Mouse (Mus musculus) yolk sac, embryonic 10.5 days (tissue): ENCODE results near the gene Ceacam16.
A peak's percentile ranks its signal among the peaks of the same experiment; 100 is the strongest.

ENCODE experiments used
- DNase-seq: peaks from one replicate; pipeline ENCODE4 v3.0.0-alpha.2; 2017; ENCODE audit warnings: low spot score

The Ceacam16 gene

DNA sequence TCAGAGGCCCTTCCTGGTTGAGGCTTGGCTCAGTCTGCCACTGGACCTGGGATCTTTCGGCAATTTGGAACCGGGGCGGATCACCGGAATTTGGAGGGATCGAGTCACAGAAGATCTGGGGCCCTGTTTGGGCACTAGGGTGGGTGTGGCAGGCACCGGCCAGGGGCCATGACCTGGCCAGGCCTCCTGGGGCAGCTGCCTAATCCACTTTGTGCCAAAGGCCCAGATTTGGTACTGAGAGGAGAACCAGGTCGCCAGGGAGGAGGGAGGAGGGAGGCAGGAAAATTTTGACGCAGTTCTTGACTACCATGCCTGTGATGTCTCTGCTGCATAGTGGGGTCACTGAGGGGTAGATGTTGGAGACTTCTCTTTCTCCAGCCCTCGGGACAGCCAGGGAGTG is at the start of gene Ceacam16:
TSS of gene Ceacam16 (minus strand) at position 101 of the 400 bp plus-strand sequence.
- DNase-seq: no peak

DNA sequence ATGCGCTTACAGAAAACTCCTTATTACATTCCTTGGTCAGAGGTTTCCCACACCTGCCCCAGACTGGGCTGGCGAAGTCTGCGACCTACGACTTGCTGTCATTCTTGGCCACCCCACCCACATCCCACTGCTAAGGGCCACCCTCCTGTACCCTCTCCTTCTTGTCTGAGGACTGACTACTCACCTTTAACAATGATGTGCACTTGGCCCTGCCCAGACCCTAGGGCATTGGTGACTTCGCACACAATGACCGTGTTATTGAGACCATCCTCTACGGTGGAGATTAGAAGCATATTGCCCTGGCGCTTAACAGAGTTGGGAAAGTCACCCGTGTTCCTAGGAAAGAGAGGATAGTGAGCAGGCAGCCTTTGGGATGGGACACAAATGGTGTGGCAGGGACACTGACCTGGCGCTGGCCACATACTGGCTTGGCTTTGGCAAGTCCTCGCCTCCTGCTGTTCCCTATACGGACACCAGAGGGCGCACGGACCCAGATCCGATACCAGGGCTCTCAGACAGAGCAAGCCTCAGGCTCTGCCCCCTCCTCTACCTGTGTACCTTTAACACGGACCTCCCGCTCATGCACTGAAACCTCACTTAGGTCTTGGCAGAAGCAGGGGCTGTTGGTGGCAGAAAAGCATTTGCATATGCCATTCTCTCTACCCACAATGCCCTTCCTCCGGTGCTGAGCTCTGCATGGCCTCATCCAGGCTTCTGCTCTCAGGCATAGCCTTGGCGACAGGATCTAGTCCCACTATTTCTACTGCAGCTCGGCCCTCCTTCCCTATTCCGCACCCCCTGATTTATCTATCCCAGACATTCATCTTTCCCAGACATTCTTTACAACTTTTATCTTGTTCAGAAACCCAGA is 49.6 kb upstream of the Ceacam16 start:
- peak; percentile 62 for DNase-seq

DNA sequence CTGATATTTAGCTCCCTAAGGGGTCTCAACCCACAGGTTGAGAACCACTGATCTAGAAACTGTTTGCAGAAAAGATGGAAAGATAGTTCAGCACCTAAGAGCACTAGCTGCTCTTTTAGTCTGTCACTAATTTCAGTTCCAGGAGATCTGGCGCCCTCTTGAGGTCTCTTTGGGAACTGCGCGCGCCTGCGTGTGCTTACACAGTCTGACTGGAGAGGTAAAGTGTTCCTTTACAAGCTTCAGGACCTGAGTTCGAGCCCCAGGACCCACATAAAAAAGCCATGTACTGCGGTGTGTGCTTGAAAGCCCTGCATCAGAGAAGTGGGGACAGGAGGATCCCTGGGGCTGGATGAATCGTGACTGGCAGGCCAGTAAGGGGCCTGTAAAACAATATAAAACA is 28.8 kb upstream of the Ceacam16 start:
- DNase-seq: no peak

DNA sequence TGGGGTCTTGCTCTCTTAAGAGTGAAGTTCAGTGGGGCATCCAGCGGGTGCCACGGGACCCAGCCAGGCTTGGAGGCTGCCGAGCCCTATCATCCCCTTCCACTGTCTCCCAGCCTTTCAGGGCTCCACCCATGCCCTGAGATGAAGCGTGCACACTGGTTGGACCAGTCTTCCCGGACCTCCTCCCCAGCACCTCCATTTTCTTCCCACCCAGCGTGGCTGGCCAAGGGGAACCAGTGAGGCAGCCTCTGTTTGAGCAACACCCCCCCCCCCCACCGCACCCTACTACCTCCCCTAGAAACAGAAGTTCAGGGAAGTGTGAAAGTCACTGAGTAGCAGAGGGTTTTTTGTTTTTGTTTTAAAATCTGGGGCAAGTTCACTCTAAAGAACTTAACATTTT is 26.8 kb upstream of the Ceacam16 start, which contains the start of gene Ceacam19:
TSS of gene Ceacam19 (minus strand) at position 117 of the 400 bp plus-strand sequence.
- DNase-seq: no peak

DNA sequence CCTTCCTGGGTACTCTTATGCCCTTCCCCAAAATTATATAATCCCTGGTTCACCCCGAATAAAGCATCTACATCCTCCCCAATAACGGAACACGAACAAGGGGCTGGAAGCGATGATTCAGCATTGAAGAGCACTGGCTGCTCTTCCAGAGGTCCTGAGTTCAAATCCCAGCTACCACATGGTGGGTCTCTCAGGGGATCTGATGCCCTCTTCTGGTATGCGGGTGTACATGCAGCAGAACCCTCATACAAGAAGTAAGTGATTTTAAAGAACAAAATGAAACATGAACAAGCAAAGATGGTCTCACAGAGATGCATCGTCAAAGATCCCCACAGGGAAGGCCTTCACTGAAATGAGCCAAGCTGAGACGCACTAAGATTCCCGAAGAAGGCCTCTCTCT is 19.7 kb upstream of the Ceacam16 start:
- DNase-seq: no peak

DNA sequence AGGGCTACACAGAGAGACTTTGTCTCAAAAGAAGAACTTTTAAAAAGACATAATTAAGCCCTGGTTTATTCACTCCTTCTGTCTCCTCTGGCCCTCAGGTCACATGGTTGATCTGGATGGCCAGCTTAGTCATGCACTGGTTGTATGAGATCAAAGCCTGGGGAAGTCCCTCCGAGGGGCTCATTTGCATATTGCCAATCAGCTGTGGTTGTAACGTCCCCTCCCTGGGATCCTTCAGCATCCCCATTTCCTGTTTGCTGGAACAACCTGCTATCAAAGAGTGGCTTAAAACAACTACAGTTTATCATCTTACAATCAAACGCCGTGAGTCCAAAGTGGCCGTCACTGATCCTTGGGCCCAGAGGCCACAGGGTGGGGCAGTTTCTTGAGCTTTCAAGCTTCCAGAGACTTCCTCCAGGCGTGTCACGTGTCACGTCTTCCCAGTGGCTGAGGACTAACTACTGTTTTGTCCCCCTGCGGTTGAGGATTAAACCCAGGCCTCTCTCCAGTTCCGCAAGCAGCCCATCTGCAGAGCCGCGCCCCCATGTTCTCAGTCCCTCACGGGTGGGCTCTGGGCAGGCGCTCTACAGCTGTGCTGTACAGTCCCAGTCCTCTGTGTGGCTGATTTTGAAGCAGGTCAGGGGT is 15.8 kb upstream of the Ceacam16 start:
- DNase-seq: peak; percentile 47

DNA sequence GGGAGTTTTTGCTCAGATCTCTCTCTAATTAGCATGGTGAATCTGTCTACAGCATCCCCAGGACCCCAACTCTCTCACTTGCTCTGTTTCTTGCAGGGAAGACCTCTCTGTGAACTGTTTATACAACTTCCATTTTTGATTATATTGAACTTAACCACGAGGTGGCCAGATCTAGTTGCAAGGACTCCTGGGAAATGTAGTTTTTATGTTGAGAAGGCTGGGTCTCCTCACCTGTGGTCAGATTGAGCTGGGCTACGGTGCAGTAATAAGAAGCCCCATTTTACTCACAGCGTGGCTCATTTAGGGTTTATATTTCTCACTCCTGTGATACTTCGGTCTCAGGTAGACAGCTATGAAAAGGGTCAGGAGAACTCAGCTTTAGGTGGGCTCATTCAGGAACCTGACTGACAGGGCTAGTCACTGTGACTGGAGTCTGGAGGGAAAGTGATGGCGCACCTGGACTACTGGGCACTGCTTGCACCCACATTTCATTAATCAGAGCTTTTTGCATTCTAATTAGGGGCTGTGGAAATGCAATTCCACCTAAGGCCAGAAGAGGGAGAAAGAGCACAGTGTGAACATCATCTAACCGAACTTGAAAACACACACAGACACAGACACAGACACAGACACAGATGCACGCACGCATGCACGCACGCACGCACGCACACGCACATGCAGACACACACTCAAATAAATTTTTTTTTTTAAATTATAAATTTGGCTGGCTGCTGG is 15.0 kb upstream of the Ceacam16 start:
- peak; percentile 30 for DNase-seq

DNA sequence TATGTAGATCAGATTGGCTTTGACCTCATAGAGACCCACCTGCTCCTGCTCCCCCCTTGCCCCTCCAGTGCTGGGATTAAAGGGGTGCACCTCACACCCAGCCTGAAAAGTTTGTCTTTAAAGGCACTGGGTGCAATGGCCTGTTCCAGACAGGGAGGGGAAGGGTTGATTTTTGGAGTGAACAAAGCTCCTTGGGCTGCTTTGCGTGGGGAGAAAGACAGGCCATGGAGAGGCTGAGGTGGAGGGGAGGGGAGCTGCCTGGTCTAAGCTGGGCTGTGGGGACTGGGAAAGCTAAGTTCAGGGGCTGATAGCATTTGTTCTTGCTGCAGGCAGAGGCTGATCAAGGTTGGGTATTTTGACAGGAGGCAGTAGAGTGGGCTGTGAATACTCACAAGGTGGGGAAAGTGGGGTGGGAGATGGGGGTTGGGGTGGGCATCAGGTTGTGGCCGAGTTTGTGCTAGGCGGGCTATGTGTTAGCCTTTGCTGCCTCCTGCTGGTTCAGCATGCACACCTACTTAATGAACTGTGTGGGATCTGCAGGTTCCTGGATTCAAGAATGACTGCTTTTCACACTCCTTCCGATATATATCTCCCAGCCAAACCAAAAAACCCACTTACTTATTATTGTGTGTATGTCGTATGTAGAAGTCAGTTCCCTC is 11.0 kb upstream of the Ceacam16 start:
- DNase-seq: no peak

DNA sequence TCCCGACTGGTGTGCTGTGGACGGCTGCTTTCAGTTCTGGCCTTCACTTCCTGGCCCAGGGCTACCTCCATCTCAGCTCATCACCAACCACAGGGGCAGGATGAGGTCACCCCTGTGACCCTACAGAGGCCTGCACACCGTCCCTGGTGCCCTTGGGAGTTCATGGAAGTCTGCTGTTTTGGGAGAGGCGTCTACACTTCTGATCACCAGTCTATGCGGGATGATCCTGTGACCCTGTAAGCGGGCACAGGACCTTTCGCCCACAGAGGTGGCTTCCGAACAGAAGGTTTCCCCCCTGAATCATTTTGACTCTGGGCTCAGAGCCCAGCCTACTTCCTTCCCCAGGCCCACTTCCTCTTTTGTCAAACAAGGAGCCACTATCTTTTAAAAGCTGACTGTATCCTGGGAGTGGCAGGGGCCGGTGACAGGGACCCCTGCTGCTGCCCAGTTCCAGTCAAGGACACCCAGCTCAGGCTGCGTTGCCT is 10.1 kb upstream of the Ceacam16 start:
- DNase-seq: no peak

DNA sequence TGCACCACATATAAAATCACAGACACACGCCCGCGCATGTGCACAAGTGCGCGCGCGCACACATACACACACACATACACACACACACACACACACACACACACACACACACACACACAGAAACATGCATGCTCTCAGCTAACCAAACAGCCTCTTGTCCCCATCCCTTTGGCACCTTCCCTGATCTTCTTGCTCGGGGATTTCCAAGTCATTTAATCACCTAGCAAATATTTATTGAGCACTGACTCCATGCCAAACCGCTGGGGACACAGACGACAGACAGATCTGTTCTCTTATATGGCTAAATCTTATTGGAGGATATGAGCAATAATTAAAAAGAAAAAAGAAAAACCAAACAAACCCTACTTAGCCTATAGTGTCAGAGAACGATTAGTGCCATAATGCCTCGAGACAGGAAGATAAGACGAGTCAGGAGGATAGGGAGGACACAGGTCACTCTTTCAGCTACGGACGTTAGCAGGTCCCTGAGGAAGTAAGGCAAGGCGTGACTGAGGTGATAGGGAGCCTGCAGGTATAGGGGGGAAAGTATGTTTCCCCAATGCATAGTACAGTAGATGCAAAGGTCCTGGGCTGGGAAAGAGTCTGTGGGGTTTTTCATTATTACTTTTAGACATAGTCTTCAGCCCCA is 6.8 kb upstream of the Ceacam16 start:
- no peak for DNase-seq

DNA sequence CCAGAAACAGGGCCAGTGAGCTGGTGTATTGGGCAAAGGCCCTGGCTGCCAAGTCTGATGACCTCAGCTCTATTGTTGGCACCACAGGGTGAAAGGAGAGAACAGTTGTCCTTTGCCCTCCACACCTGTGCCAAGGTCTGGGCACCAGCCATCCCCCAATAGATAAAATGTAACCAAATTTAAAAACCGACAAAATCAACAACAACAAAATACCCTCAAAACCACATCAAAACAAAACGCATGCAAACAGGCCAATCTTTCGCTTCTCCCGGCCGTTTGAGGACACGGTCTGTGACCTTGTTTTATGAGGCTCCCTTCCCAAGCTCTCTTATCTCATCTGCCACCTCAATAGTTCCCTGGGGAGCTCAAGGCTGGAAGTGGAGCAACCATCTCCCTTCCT is 5.4 kb upstream of the Ceacam16 start:
- DNase-seq: no peak

DNA sequence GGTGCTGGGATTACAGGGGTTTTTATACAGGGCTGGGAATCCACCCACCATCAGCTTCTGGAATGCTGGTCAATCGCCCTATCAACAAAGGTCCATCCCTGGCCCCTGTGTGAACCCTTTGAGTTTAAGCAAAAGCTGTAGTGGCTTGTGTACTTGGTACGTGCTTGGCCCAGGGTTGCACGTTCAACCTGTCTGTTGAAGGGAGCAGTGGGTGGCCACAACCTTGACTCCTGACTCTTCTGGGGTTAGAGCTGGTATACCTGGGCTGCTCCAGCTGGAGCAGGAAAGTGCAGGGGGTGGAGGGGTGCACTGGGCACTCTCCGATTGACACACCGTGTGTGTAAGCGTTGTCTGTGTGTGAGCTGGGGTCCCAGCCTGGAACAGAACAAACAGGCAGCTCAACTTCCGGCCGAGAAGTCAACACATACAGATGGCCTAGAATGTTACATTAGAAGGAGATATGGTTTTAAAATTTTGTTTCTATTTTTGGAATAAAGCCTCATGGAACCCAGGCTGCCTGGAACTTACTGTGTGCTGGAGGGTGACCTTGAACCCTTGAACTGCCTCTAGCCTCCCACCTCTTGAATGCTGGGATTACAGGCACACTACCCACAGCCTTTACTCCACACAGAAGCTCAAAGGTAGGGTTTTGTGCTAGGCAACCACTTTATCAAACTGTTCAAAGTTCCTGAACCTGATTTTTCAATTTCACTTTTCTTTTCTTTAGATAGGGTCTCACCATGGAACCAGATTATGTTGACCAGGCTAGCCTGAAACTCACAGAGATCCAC is 4.3 kb upstream of the Ceacam16 start:
- DNase-seq: no peak

DNA sequence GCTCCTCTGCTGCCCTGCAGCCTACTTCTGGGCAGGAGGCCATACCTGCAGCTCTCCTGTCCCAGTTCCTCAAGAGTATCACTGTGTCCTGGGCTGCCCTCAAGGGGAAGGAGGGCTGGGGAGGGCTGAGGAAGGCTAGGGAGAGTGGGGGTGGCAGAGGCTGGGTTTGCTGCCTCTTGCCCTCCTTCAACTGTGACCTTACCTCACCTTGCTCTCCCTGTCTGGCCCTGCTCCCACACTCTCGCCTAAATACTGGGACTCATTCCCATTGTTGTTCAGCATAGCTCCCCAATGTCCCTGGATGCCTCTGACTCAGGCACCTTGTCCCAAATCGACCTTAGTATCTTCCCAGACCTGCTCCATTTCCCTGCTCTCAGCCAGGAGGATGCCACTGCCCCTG is 3.1 kb upstream of the Ceacam16 start:
- no peak for DNase-seq

DNA sequence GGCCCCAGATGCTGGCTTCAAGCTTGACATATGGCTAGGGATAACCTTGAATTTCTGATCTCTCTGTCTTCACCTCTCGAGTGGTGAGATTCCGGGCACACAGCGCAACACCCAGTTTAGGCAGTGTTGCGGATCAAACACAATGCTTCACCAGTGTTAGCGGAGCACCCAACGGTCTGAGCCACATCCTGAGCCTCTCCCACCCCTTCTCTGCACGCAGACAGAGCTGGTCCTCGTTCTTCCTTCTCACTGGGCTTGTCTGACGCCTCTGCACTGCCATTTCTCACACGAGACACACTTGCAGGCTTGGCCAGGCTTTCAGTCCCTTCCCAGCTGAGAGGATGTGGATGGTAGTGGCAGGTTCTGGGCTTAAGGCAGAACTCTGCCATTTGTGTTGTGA is 1.4 kb downstream of the Ceacam16 start:
- no peak for DNase-seq

DNA sequence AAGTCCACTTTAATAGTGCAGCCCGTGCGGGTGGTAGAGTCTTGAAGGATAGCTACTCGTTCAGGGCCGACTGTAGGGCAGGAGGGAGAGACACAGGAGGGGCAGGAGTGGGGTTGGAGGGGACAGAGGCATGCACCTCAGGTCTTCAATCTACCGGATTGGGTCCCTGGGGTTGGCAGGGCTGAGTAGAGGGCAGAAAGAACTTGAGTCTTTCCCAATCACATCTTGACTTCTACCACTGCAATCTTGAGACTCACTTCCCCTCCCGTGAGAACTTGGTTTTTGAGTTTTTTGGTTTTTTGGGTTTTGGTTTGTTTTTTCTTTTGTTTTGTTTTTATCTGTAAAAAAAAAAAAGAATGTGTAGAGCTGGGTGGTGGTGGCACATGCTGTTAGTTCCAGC is 4.8 kb downstream of the Ceacam16 start:
- DNase-seq: no peak

DNA sequence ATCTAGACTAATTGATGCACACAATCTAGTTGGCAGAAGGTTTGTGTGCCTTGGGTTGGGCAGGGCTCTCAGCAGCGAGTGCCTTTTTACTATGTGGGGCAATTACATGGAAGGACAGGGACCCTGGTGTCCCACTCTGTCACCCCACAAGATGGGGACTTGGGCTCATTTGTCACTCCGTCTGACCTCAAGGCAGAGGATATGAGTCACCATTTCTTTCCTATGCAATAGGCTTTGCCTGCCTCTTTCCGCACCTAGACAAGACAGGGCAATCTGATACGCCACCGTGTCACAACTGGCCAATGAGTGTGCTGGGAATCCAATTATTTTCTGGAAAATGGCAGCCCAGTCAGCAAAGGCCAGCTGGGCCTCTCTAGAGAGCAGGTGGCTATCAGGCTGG is 5.4 kb downstream of the Ceacam16 start:
- DNase-seq: no peak

DNA sequence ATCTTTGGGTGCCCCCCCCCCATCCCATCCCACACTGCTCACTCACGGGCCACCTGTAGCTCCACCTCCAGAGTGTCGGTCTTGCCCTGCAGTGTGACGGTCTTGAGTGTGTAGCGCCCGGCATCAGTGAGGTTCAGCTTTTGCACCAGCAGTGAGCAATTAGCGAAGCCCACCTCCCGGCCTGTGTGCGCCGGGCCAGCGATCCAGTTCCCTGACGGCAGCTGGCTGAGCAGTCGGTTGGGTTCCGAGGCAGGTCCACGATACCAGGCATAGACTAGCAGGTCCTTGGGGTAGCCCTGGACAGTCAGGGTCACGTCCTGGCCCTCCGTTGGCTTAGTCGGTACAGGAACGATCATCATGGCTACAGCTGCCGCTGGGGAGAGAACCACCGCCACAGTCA is 7.6 kb downstream of the Ceacam16 start:
- DNase-seq: no peak

DNA sequence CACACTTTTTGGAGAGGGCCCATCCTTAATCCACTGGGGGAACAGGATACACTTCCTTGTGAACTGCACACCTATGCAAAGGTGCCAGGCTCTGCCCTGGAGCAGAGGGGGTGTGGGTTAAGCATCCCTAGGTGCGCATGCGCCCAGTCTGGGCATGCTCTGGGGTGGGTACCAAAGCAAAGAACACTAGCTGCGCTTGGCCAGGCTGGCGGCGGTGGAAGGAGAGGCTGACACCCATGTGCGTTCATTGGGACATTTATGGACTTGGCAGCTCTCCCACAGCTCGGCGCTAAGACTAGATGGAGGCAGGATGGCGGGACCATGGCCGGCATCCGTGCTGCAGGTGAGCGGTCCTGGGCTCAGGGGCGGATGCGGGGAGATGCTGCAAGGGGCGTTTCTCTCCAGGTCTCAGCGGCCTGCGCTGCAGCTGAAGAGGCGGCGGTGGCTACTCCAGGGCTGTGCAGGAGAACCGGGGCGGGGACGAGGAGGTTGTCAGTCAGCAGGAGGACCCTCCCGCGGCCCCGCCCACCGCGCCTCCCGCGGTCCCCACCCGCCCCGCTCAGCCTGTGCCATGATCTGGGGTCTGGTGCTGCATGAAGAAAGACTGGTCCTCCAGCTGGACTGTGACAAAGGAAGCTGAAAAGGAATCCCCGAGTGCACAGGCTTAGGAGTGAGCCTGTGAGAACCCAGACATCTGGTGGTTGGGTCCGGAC is 9.1 kb downstream of the Ceacam16 start, which contains the start of gene Gm19345:
TSS of gene Gm19345 (plus strand) at position 146 of the 713 bp plus-strand sequence.
- DNase-seq: no peak

DNA sequence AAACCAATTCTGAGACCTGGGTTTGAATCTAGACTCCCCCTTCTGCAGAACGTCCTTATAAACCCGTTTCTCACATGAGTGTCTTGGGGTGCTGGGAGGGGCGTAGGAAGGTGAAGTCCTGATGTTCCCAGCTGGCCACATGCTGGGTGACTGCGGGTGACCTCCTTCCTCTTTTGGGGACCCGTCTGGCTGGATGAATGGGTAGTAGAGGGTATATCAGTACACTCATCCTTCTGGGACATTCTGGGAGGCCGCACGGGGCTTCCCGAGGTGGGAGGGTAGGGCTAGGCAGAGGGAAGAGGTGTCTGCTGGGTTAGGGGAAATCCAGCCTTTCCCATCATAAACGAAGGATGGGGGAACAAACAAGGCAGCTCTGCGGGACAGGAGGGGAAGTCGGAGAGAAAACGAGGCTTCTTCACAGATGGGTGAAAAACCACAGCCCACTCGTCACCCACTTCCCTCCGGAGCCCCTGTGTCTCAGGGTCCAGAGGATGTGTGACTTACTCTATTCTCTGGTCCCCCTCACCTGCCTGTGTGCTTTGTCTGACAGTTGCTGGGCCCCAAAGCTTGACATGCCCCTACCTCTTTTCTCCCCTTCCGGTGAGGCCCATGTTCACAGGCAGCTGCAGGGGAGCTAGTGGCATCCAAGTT is 16.5 kb downstream of the Ceacam16 start:
- no peak for DNase-seq
